In the genomic region with DNA sequence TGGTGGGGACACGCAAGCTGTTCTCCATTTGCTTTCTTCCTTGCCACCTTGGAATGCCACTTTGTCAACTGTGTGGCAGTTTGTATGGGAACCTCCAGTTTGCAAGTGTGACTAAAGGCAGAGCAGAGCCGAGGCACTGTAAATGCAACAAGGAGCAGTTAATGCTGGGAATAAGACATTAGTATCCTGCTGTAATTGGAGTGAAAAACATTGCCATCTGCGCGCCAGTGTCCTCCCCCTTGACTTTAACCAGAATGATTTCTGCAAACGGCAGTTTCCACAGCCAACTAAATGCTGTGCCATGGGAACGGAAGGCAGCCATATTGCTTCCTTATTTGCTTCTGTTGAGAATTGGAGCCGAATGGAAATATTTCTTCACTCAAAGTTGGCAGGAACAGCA, we compare ENCODE assay signal across 12 mouse cellular contexts. TPM values are rescaled to one million over a fixed set of nuclear protein-coding genes. Genes with fewer than 3 reads are reported as not detected.
DNase-seq lines count a peak whose midpoint lies in the region; ATAC-seq and TF ChIP-seq lines count a peak whose summit lies in the region.
"Had no signal": no experiment of that assay in that cellular context is flagged by ENCODE, and none has a peak within 500 bp of the region (broad histone marks: within the 10 kb centered on the region; RNA-seq: fewer than 3 reads in every experiment).

No protein-coding gene starts in this region.

- no peak for TF ChIP-seq EP300 in lung, postnatal 0 days (IDR thresholded peaks at IDR 0.05)

- no peak overlapping the region for H3K4me2 ChIP-seq in forebrain, embryonic 16.5 days (ENCODE audit: low read length)
- H3K4me2 ChIP-seq in lung, postnatal 0 days (replicated peaks; ENCODE audit: low read depth, low read length), result no peak overlapping the region

- H3K27ac ChIP-seq in gastrocnemius, adult 2 months, result peak overlapping the region; percentile 16; the same call in 1 of the 2 replicates
- peak overlapping the region; percentile 23 for H3K27ac ChIP-seq in forebrain, embryonic 16.5 days (ENCODE audit: low read length)
- no peak overlapping the region for H3K27ac ChIP-seq in lung, postnatal 0 days (ENCODE audit: low read length)

- no peak for TF ChIP-seq CTCF in gastrocnemius, adult 2 months (IDR thresholded peaks at IDR 0.05)
- TF ChIP-seq CTCF in lung, postnatal 0 days (IDR thresholded peaks at IDR 0.05), result no peak

- peaks cover 34% of the 10 kb centered on the region for H3K4me1 ChIP-seq in forebrain, embryonic 16.5 days (replicated peaks; ENCODE audit: control insufficient read depth, insufficient read depth, low read length)
- H3K4me1 ChIP-seq in lung, postnatal 0 days (ENCODE audit: insufficient read depth, low read depth, low read length), result peaks cover 8% of the 10 kb centered on the region; the same call in 1 of the 2 replicates

- DNase-seq in gastrocnemius, adult 2 months, result peak; percentile 27
- no peak for DNase-seq in gastrocnemius, postnatal 25 days
- peak; percentile 77 for DNase-seq in layer of hippocampus, adult 11-12 months (ENCODE audit: low spot score)
- DNase-seq in left cerebral cortex, postnatal 36 days (ENCODE audit: low spot score in 2 of 2), result peak; percentile 51 to 59
- no peak for DNase-seq in lung, postnatal 0 days (ENCODE audit: low spot score)
- no peak for DNase-seq in kidney, postnatal 10 days
- no peak for DNase-seq in embryo, embryonic 11 days
- DNase-seq: lung, adult 2 months; thymus, postnatal 14 days had no signal

- H3K36me3 ChIP-seq in forebrain, embryonic 16.5 days (ENCODE audit: control insufficient read depth, insufficient read depth), result no peaks in the 10 kb centered on the region
- H3K36me3 ChIP-seq in lung, postnatal 0 days (ENCODE audit: insufficient read depth, low read length), result no peaks in the 10 kb centered on the region; the same call in 1 of the 2 replicates

- no peaks in the 10 kb centered on the region for H3K9me3 ChIP-seq in forebrain, embryonic 16.5 days (ENCODE audit: control insufficient read depth, low read length)
- H3K9me3 ChIP-seq in lung, postnatal 0 days (ENCODE audit: low read length), result no peaks in the 10 kb centered on the region

- no peak overlapping the region for H3K9ac ChIP-seq in forebrain, embryonic 16.5 days (replicated peaks; ENCODE audit: low read depth, low read length)
- H3K9ac ChIP-seq in lung, postnatal 0 days (replicated peaks; ENCODE audit: low read depth), result no peak overlapping the region

- peak; percentile 84 for ATAC-seq in forebrain, embryonic 16.5 days
- no peak for ATAC-seq in lung, postnatal 0 days

- 67% methylated on average over 7 of the region's 7 CpGs for WGBS in forebrain, embryonic 16.5 days
- 80% methylated on average over 7 of the region's 7 CpGs for WGBS in lung, postnatal 0 days

- intact Hi-C loops in gastrocnemius, adult 2 months (cut with DNase I), result no loop called here
- intact Hi-C loops in left cerebral cortex, postnatal 36 days (cut with DNase I), result no loop called here

- no peak overlapping the region for H3K4me3 ChIP-seq in gastrocnemius, adult 2 months
- H3K4me3 ChIP-seq in forebrain, embryonic 16.5 days (replicated peaks; ENCODE audit: low read length), result no peak overlapping the region
- no peak overlapping the region for H3K4me3 ChIP-seq in lung, postnatal 0 days (ENCODE audit: low read depth, low read length)
- H3K4me3 ChIP-seq: erythroblast, embryonic 14.5 days had no signal

- H3K27me3 ChIP-seq in forebrain, embryonic 16.5 days (replicated peaks; ENCODE audit: control insufficient read depth, insufficient read depth, low read length), result no peaks in the 10 kb centered on the region
- H3K27me3 ChIP-seq in lung, postnatal 0 days (replicated peaks; ENCODE audit: insufficient read depth, low read length), result no peaks in the 10 kb centered on the region
- H3K27me3 ChIP-seq: CH12.LX had no signal

RNA-seq across cellular contexts. Expression of gene Mfap3, which starts 3.6 kb away (rescaled TPM):
- total RNA-seq in gastrocnemius, adult 2 months (2021), result 1 to 10 TPM; 7.6 to 9.2 TPM
- total RNA-seq in gastrocnemius, postnatal 25 days (2021), result 1 to 10 TPM; 7.2 to 9.1 TPM
- polyA plus RNA-seq in forebrain, embryonic 16.5 days (2015; fragmentation: Nextera tagmentation; extraction: Ambion mirVana), result 63.8 and 72.7 TPM in 2 replicates
- total RNA-seq in left cerebral cortex, postnatal 36 days (2021), result 10 to 100 TPM; 20.9 to 26.4 TPM
- polyA plus RNA-seq in lung, postnatal 0 days (2015; fragmentation: Nextera tagmentation; extraction: Ambion mirVana), result 36.4 and 37.7 TPM in 2 replicates

RNA-seq across cellular contexts. Expression of gene Fam114a2, which starts 3.6 kb away (rescaled TPM):
- total RNA-seq in gastrocnemius, adult 2 months (2021), result 10 to 100 TPM; 48.6 to 50.9 TPM
- 10 to 100 TPM; 45.8 to 46.8 TPM for total RNA-seq in gastrocnemius, postnatal 25 days (2021)
- 111 TPM in 2 replicates for polyA plus RNA-seq in forebrain, embryonic 16.5 days (2015; fragmentation: Nextera tagmentation; extraction: Ambion mirVana)
- 10 to 100 TPM; 26.9 to 34.7 TPM for total RNA-seq in left cerebral cortex, postnatal 36 days (2021)
- polyA plus RNA-seq in lung, postnatal 0 days (2015; fragmentation: Nextera tagmentation; extraction: Ambion mirVana), result 62.7 and 71.9 TPM in 2 replicates

Comparison
In these comparisons a context has a peak if more than half of its experiments do, and no peak if none do; other contexts are left out.
1. DNase-seq: peak in gastrocnemius, adult 2 months (single experiment), layer of hippocampus, adult 11-12 months (single experiment) and left cerebral cortex, postnatal 36 days (2 of 2); none in gastrocnemius, postnatal 25 days (single experiment), lung, postnatal 0 days (single experiment), kidney, postnatal 10 days (single experiment) and embryo, embryonic 11 days (single experiment).